Mouse (Mus musculus) liver, adult 2 months (tissue): ENCODE data around the gene Leng8. TPM values are rescaled to one million over a fixed set of nuclear protein-coding genes. Genes with fewer than 3 reads are reported as not detected.
A peak's percentile ranks its signal among the peaks of the same experiment; 100 is the strongest.

Experiments
- DNase-seq: peaks from one replicate; pipeline ENCODE4 v3.0.0-alpha.2; 2011; ENCODE audit warnings: low read depth, low spot score; ENCODE audit errors: extremely low read depth
- H3K27ac ChIP-seq: fragments of 200-500 bp; replicated peaks from 2 replicates; pipeline ENCODE4 v1.5.1; 2012; ENCODE audit warnings: low read depth, mild to moderate bottlenecking, control low read depth, inconsistent platforms, low read length; ENCODE audit not compliant: insufficient read depth
- H3K27me3 ChIP-seq: fragments of 200-500 bp; 2 replicates; pipeline ENCODE4 v1.6.1; 2012; ENCODE audit warnings: mild to moderate bottlenecking, moderate library complexity, low read length, inconsistent platforms; ENCODE audit not compliant: control insufficient read depth, insufficient read depth
- H3K36me3 ChIP-seq: fragments of 200-500 bp; 2 replicates; pipeline ENCODE4 v1.6.1; 2012; ENCODE audit warnings: low read length, inconsistent platforms; ENCODE audit not compliant: control insufficient read depth, insufficient read depth
- H3K4me1 ChIP-seq: fragments of 200-500 bp; 2 replicates; pipeline ENCODE4 v1.6.1; 2011; ENCODE audit warnings: low read length; ENCODE audit not compliant: control insufficient read depth, insufficient read depth
- H3K4me3 ChIP-seq: fragments of 200-500 bp; 2 replicates; pipeline ENCODE4 v1.5.1; 2011; ENCODE audit warnings: low read depth, mild to moderate bottlenecking, control low read depth, low read length, moderate library complexity; ENCODE audit not compliant: insufficient read depth
- H3K79me2 ChIP-seq: fragments of 200-500 bp; 2 replicates; pipeline ENCODE4 v1.6.1; 2012; ENCODE audit warnings: inconsistent platforms, mild to moderate bottlenecking, low read length, moderate library complexity; ENCODE audit not compliant: control insufficient read depth, insufficient read depth
- H3K9ac ChIP-seq: fragments of 200-500 bp; 2 replicates; pipeline ENCODE4 v1.6.1; 2012; ENCODE audit warnings: low read depth, mild to moderate bottlenecking, control low read depth, inconsistent platforms, low read length
- CTCF ChIP-seq: fragments of 200-500 bp; IDR thresholded peaks from 2 replicates; pipeline ENCODE4 v1.5.1; 2011; ENCODE audit warnings: low read depth, low read length, control low read depth
- POLR2A ChIP-seq: fragments of 200-500 bp; IDR thresholded peaks from 2 replicates; pipeline ENCODE4 v1.6.1; 2011; ENCODE audit warnings: low read length, control low read depth; ENCODE audit not compliant: insufficient read depth; ENCODE audit errors: extremely low read depth
- whole genome bisulfite sequencing: fragments of 180-500 bp; shearing (Covaris S2); methylation state at CpG from one replicate; pipeline ENCODE4 v1.1.7; 2018; 5-methylcytosine and 5-hydroxymethylcytosine counted together
- polyA plus RNA-seq: library from polyadenylated mRNA; depleted of rRNA; stranded (reverse); fragments of >200 nt; gene quantifications from 2 replicates; pipeline ENCODE4 v1.2.3, GENCODE M21; 2012; rRNA removed
- total RNA-seq: library from RNA; depleted of rRNA; stranded (reverse); fragments of >200 nt; gene quantifications from 2 replicates; pipeline ENCODE4 v1.2.3, GENCODE M21; 2014; rRNA removed

The Leng8 gene
- total RNA-seq (36.0 and 36.1 TPM in 2 replicates), polyA plus RNA-seq (76.2 and 148 TPM in 2 replicates)

DNA sequence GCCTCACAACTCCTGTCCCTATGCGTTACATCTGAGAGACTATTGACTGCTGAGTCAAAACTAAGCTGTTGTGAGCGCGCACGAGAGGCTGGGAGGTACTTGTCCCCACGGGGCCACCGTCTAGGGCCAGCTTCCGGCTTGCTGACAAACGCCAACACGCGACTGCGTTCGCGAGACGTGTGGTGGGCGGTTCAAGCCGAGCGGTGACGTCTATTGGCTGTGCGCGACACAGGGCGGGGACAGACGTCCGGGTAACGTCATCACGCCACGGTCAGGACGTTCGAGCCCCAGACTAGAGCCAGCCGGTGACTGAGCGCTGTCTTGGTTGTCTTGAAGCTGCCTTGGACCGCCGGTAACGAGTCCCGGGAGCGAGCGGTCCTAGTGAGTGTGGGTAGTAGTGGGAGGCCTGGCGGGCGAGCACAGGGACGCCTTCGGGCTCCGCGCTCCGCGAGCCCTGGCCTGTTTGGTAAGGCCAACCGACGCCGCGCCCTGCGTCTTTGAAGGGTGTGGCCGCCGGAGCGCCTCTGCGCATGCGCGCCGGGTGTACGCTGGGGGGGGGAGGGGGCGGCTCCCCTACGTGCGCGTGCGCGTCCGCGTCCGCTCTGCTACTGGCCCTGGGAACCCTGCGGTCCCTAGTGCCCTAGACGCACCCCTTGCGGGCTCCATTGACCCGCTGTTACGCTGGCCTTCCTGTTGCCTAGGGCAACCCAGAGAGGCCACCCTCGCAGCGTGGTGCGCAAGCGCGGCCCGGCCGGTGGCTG, at the start of gene Leng8:
TSS of gene Leng8 (plus strand) at position 269 of the 761 bp plus-strand sequence.
- H3K36me3 ChIP-seq, result peaks cover 29% of the 10 kb centered on the region
- TF ChIP-seq POLR2A (peak; percentile 84), CTCF (no peak)
- H3K79me2 ChIP-seq, result peaks cover 16% of the 10 kb centered on the region; the same call in 1 of the 2 replicates
- H3K27me3 ChIP-seq, result no peaks in the 10 kb centered on the region
- peak; percentile 94 for DNase-seq
- under 1% methylated on average over 77 of the region's 78 CpGs for WGBS
- H3K4me1 ChIP-seq, result peaks cover 9% of the 10 kb centered on the region
- H3K4me3 ChIP-seq, result peak within 1 kb of the TSS; percentile 82
- H3K9ac ChIP-seq, result peak within 1 kb of the TSS; percentile 93
- peak within 1 kb of the TSS; percentile 96 for H3K27ac ChIP-seq

DNA sequence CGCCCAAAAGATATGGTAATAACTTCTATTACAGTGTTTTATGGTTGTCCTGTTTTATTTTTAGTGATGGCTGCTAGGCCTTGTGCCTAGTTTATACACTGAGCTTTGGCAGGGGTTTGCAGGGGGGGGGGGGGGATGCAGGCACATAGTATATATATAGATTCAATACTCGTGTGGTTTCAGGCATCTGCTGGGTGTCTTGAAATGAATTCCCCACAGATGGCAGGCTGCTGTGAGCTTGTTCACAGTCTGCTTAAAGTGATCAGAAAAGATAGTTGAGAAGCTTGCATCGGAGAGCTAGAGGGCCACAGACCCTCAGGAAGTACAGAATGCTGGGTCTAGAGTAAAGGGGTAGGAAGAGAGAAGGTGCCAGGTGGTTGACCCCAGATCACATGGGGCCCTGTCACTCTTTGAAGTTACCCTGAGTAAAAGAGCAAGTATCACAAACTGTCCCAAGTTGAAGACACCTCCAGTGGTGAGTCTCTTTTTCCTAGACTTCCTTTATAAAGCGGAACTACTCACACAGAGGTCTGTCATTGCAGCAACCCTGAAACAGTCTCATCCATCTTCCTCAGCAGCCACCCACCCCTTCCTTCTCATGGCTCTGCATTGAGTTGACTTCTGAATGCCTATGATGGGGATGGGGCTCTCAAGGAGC, 49.5 kb upstream of the Leng8 start:
- no peaks in the 10 kb centered on the region; the same call in 1 of the 2 replicates for H3K4me1 ChIP-seq

DNA sequence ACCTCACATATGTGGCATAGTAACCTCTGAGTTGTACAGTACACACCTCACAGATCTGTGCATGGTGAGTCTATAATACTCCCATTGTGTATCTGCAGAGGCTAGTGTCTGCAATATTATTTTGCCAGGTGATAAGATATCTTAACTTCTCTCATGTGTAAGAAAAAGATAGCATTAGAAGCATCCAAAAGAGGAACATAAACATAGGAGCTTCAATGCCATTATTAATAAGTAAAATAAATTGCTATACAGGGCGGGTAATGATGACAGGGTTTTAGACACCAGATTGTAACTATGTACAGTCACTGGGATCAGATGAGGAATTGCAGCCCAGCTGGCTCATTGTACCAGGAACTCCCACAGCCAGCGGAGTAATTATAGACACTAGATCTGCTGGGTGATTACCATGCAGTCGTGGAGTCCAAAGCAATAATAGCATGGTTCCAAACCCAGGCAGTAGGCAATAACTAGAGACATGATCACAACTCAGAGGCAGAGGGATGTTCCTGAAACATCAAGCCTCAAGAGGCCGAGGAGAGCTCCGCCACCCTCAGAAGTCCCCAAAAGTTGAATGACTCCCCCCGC, 48.9 kb upstream of the Leng8 start:
- 78% methylated on average over 6 of the region's 6 CpGs for WGBS
- no peaks in the 10 kb centered on the region for H3K36me3 ChIP-seq
- H3K27ac ChIP-seq, result no peak overlapping the region
- TF ChIP-seq CTCF (no peak), POLR2A (no peak)
- no peak overlapping the region for H3K4me3 ChIP-seq
- H3K9ac ChIP-seq, result no peak overlapping the region
- H3K4me1 ChIP-seq, result no peaks in the 10 kb centered on the region; the same call in 1 of the 2 replicates
- no peaks in the 10 kb centered on the region for H3K27me3 ChIP-seq
- DNase-seq, result no peak
- no peaks in the 10 kb centered on the region for H3K79me2 ChIP-seq

More for the DNA sequence above, 49.5 kb upstream of the Leng8 start:
- H3K27ac ChIP-seq, result no peak overlapping the region
- H3K36me3 ChIP-seq, result no peaks in the 10 kb centered on the region
- no peak overlapping the region for H3K9ac ChIP-seq
- no peak for DNase-seq
- H3K79me2 ChIP-seq, result no peaks in the 10 kb centered on the region
- 73% methylated on average over 4 of the region's 4 CpGs for WGBS
- no peak for TF ChIP-seq CTCF
- no peak for TF ChIP-seq POLR2A
- no peaks in the 10 kb centered on the region for H3K27me3 ChIP-seq
- H3K4me3 ChIP-seq, result no peak overlapping the region

DNA sequence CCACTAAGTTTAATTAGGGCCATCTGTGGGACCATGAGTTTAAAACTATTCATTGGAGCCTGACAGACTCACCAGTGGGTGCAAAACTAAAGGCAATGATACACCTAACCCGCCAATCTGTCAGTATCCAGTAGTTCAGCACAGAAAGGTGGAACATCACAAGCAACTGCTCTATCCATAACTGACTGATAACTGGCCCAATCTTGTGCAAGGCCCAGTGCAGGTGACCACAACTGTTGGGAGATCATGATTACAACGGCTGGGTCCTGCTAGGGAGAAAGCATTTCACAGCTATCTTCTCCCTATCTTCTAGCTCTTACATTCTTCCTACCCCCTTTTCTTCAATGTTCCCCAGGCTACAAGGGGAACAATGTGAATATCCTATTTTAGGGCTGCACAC, 48.2 kb upstream of the Leng8 start:
- H3K79me2 ChIP-seq, result no peaks in the 10 kb centered on the region
- H3K36me3 ChIP-seq, result no peaks in the 10 kb centered on the region
- DNase-seq, result no peak
- no peak for TF ChIP-seq POLR2A
- no peak for TF ChIP-seq CTCF
- H3K27ac ChIP-seq, result no peak overlapping the region
- no peak overlapping the region for H3K4me3 ChIP-seq
- WGBS, result 72% methylated on average over 2 of the region's 2 CpGs
- H3K27me3 ChIP-seq, result no peaks in the 10 kb centered on the region
- no peak overlapping the region for H3K9ac ChIP-seq
- H3K4me1 ChIP-seq, result no peaks in the 10 kb centered on the region

DNA sequence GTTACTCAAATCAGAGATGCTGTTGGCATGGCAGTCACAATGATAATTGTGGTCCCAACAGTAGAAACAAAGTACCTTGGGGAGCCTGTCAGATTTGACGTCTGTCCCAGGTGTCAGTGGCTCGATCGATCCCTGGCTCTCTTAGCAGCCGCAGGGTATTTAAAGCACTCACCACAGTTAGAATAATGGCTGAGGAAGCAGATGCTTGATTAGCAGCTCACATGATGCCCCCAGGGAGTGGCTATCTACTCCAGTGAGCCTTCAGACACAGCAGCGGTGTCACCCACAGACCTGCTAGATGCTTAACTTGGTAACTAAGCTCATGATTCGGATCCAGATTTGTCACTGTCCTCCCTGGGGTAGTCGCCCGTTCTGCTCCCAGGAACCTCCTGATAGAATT, 45.7 kb upstream of the Leng8 start:
- H3K79me2 ChIP-seq, result no peaks in the 10 kb centered on the region
- no peak overlapping the region for H3K9ac ChIP-seq
- 48% methylated on average over 8 of the region's 8 CpGs for WGBS
- no peak overlapping the region for H3K27ac ChIP-seq
- no peaks in the 10 kb centered on the region for H3K36me3 ChIP-seq
- H3K27me3 ChIP-seq, result no peaks in the 10 kb centered on the region
- DNase-seq, result no peak
- H3K4me1 ChIP-seq, result no peaks in the 10 kb centered on the region
- TF ChIP-seq POLR2A, result no peak
- no peak for TF ChIP-seq CTCF
- H3K4me3 ChIP-seq, result no peak overlapping the region
